ENCODE assay signal across 7 mouse cellular contexts in the genomic region with DNA sequence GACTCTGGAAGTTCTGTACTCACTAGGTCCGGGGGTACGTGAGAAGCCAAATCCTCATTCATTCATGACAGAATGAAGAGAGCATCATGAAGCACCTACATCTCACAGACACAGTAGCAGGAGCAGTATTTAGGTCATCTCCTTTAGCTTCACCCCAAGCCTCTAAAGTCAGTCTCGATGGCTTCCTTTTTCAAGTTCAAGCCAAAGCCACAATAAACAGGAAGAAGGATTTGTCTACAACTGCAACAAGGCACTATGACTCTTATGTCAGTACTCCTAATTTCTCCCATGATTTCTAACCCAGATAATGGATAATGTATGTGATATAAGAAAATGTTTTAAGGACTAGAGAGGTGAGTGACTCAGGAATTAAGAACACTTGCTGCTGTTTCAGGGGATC. TPM values are rescaled to one million over a fixed set of nuclear protein-coding genes. Genes with fewer than 3 reads are reported as not detected.
"Had no signal": no experiment of that assay in that cellular context is flagged by ENCODE, and none has a peak within 500 bp of the region (broad histone marks: within the 10 kb centered on the region; RNA-seq: fewer than 3 reads in every experiment).

No protein-coding gene starts in this region.

RNA-seq across cellular contexts. Expression of a gene that starts 0.7 kb away (rescaled TPM):
- total RNA-seq: megakaryocyte-erythroid progenitor cell, adult 5-6 weeks had no signal

RNA-seq across cellular contexts. Expression of a gene that starts 0.8 kb away (rescaled TPM):
- total RNA-seq: megakaryocyte-erythroid progenitor cell, adult 5-6 weeks had no signal
- polyA plus RNA-seq: lung, embryonic 14.5 days; midbrain, embryonic 12.5 days; midbrain, embryonic 16.5 days; neural tube, embryonic 12.5 days; small intestine, adult 2 months; stomach, embryonic 14.5 days had no signal
